Mouse (Mus musculus) hindbrain, embryonic 15.5 days (tissue): ENCODE data around the gene Ube2r2. TPM values are rescaled to one million over a fixed set of nuclear protein-coding genes. Genes with fewer than 3 reads are reported as not detected.

Source experiments
- ATAC-seq: fragments of 200-750 bp; cut with Nextera tagmentation; 2 replicates; pipeline ENCODE4 v1.8.0; 2017; ENCODE audit warnings: low read depth, moderate number of reproducible peaks, moderate TSS enrichment; ENCODE audit not compliant: low FRiP score
- H3K27ac ChIP-seq: fragments of 300-500 bp; sonication (generic); replicated peaks from 2 replicates; pipeline ENCODE4 v1.5.1; 2015; ENCODE audit warnings: mild to moderate bottlenecking, inconsistent platforms
- H3K27me3 ChIP-seq: fragments of 300-500 bp; sonication (generic); 2 replicates; pipeline ENCODE4 v1.6.1; 2015; ENCODE audit warnings: control low read depth, inconsistent platforms
- H3K36me3 ChIP-seq: fragments of 300-500 bp; sonication (generic); 2 replicates; pipeline ENCODE4 v1.6.1; 2015; ENCODE audit warnings: control low read depth, inconsistent platforms
- H3K4me1 ChIP-seq: fragments of 300-500 bp; sonication (generic); replicated peaks from 2 replicates; pipeline ENCODE4 v1.6.1; 2015; ENCODE audit warnings: control low read depth, inconsistent platforms
- H3K4me2 ChIP-seq: fragments of 300-500 bp; sonication (generic); 2 replicates; pipeline ENCODE4 v1.6.1; 2015; ENCODE audit warnings: moderate library complexity, mild to moderate bottlenecking, inconsistent platforms
- H3K4me3 ChIP-seq: fragments of 300-500 bp; sonication (generic); 2 replicates; pipeline ENCODE4 v1.5.1; 2015; ENCODE audit warnings: mild to moderate bottlenecking, inconsistent platforms
- H3K9ac ChIP-seq: fragments of 300-500 bp; sonication (generic); 2 replicates; pipeline ENCODE4 v1.6.1; 2015; ENCODE audit warnings: inconsistent platforms
- H3K9me3 ChIP-seq: fragments of 300-500 bp; sonication (generic); 2 replicates; pipeline ENCODE4 v1.6.1; 2016; ENCODE audit warnings: control low read depth, inconsistent platforms
- WGBS: fragments of 180-500 bp; shearing (Covaris S2); methylation state at CpG from one replicate; pipeline ENCODE4 v1.1.7; 2015; 5-methylcytosine and 5-hydroxymethylcytosine counted together
- polyA plus RNA-seq: library from polyadenylated mRNA; unstranded; fragments of >200 nt; fragmentation: Nextera tagmentation; extraction: Ambion mirVana; gene quantifications from 2 replicates; pipeline ENCODE4 v1.2.1, GENCODE M21; 2015

The Ube2r2 gene
- polyA plus RNA-seq, 1 experiment from 2014 or later = 58.5 TPM

- Histone ChIP-seq H3K4me1 (no peaks in the 10 kb centered on the region), H3K27ac (0 out of 2 replicates have a peak overlapping the region, but pooled peaks have one; percentile 27), H3K4me3 (no peak overlapping the region), H3K9ac (no peak overlapping the region), H3K4me2 (no peak overlapping the region), H3K27me3 (no peaks in the 10 kb centered on the region), H3K9me3 (no peaks in the 10 kb centered on the region), H3K36me3 (peaks cover 87% of the 10 kb centered on the region)
- WGBS = 62% methylated on average over 3 of the region's 3 CpGs
- no peak; the same call in 1 of the 2 replicates for ATAC-seq
These were observed 61.5 kb downstream of the Ube2r2 start for GRCm38 (mm10) chr4:41196861-41197610.

GRCm38 (mm10) chr4:41202135-41202534, 66.6 kb downstream of the Ube2r2 start:
- Histone ChIP-seq H3K4me1 (no peaks in the 10 kb centered on the region), H3K36me3 (peaks cover 92% of the 10 kb centered on the region), H3K27ac (no peak overlapping the region), H3K4me3 (no peak overlapping the region), H3K27me3 (no peaks in the 10 kb centered on the region), H3K9ac (no peak overlapping the region), H3K9me3 (no peaks in the 10 kb centered on the region), H3K4me2 (no peak overlapping the region)
- 93% methylated on average over 8 of the region's 8 CpGs for WGBS
- ATAC-seq = no peak

- no peak for ATAC-seq
- peaks cover 90% of the 10 kb centered on the region for H3K36me3 ChIP-seq
- no peak overlapping the region for H3K9ac ChIP-seq
- no peak overlapping the region for H3K4me2 ChIP-seq
- H3K27ac ChIP-seq = no peak overlapping the region
- no peaks in the 10 kb centered on the region for H3K9me3 ChIP-seq
- H3K4me3 ChIP-seq = no peak overlapping the region
- no peaks in the 10 kb centered on the region for H3K27me3 ChIP-seq
- WGBS = 94% methylated on average over 8 of the region's 8 CpGs
- no peaks in the 10 kb centered on the region for H3K4me1 ChIP-seq
These were observed 70.2 kb downstream of the Ube2r2 start for GRCm38 (mm10) chr4:41205751-41206150.

GRCm38 (mm10) chr4:41208050-41208449, 72.5 kb downstream of the Ube2r2 start:
- Histone ChIP-seq H3K27ac (no peak overlapping the region), H3K27me3 (no peaks in the 10 kb centered on the region), H3K9ac (no peak overlapping the region), H3K4me3 (no peak overlapping the region), H3K4me2 (no peak overlapping the region), H3K36me3 (peaks cover 79% of the 10 kb centered on the region), H3K4me1 (no peaks in the 10 kb centered on the region), H3K9me3 (no peaks in the 10 kb centered on the region)
- no peak for ATAC-seq
- 97% methylated on average over 4 of the region's 4 CpGs for WGBS

- Histone ChIP-seq H3K4me2 (no peak overlapping the region), H3K27ac (no peak overlapping the region), H3K9ac (no peak overlapping the region), H3K4me3 (no peak overlapping the region), H3K9me3 (no peaks in the 10 kb centered on the region), H3K36me3 (peaks cover 77% of the 10 kb centered on the region), H3K4me1 (no peaks in the 10 kb centered on the region), H3K27me3 (no peaks in the 10 kb centered on the region)
- ATAC-seq = no peak
- WGBS = 70% methylated on average over 1 of the region's 1 CpGs
These were observed 89.9 kb downstream of the Ube2r2 start for GRCm38 (mm10) chr4:41225412-41225811.

GRCm38 (mm10) chr4:41226351-41226750, 90.8 kb downstream of the Ube2r2 start:
- Histone ChIP-seq H3K27me3 (no peaks in the 10 kb centered on the region), H3K4me1 (no peaks in the 10 kb centered on the region), H3K4me2 (no peak overlapping the region), H3K9ac (no peak overlapping the region), H3K36me3 (peaks cover 76% of the 10 kb centered on the region), H3K27ac (no peak overlapping the region), H3K9me3 (no peaks in the 10 kb centered on the region), H3K4me3 (no peak overlapping the region)
- WGBS = 86% methylated on average over 3 of the region's 3 CpGs
- ATAC-seq = no peak

GRCm38 (mm10) chr4:41235621-41236020, 100.1 kb downstream of the Ube2r2 start:
- no peak overlapping the region for H3K27ac ChIP-seq
- H3K4me1 ChIP-seq = no peaks in the 10 kb centered on the region
- H3K9me3 ChIP-seq = no peaks in the 10 kb centered on the region
- no peaks in the 10 kb centered on the region for H3K27me3 ChIP-seq
- WGBS = 89% methylated on average over 5 of the region's 5 CpGs
- H3K4me2 ChIP-seq = no peak overlapping the region
- ATAC-seq = no peak
- peaks cover 37% of the 10 kb centered on the region for H3K36me3 ChIP-seq
- no peak overlapping the region for H3K4me3 ChIP-seq
- no peak overlapping the region for H3K9ac ChIP-seq

GRCm38 (mm10) chr4:41240916-41241315, 105.4 kb downstream of the Ube2r2 start:
- Histone ChIP-seq H3K36me3 (peaks cover 8% of the 10 kb centered on the region), H3K9me3 (no peaks in the 10 kb centered on the region), H3K4me2 (no peak overlapping the region), H3K27me3 (no peaks in the 10 kb centered on the region), H3K27ac (no peak overlapping the region), H3K4me3 (no peak overlapping the region), H3K9ac (no peak overlapping the region), H3K4me1 (no peaks in the 10 kb centered on the region)
- ATAC-seq = no peak
- 83% methylated on average over 3 of the region's 3 CpGs for WGBS

Other genes starting within 250 kb of the Ube2r2 start
- gene Spink4, start 215.7 kb upstream of the Ube2r2 start, polyA plus RNA-seq = not detected in 2 replicates
- 181 and 203 TPM in 2 replicates for gene Bag1, start 187.4 kb upstream of the Ube2r2 start, polyA plus RNA-seq
- 150 and 157 TPM in 2 replicates for gene Chmp5, start 187.3 kb upstream of the Ube2r2 start, polyA plus RNA-seq
- gene Nfx1, start 164.8 kb upstream of the Ube2r2 start, polyA plus RNA-seq = 100 and 106 TPM in 2 replicates
- gene Aqp7, start 87.6 kb upstream of the Ube2r2 start, polyA plus RNA-seq = not detected in 2 replicates
- gene Aqp3, start 37.6 kb upstream of the Ube2r2 start, polyA plus RNA-seq = 0.30 and 0.46 TPM in 2 replicates
- 36.2 and 45.0 TPM in 2 replicates for gene Nol6, start 11.3 kb upstream of the Ube2r2 start, polyA plus RNA-seq
- 53.6 and 57.5 TPM in 2 replicates for gene Ubap2, start 139.4 kb downstream of the Ube2r2 start, polyA plus RNA-seq
- gene Dcaf12, start 179.1 kb downstream of the Ube2r2 start, polyA plus RNA-seq = 74.5 and 76.6 TPM in 2 replicates
- gene Ubap1, start 213.3 kb downstream of the Ube2r2 start, polyA plus RNA-seq = 63.4 and 69.5 TPM in 2 replicates